Mouse (Mus musculus) limb, embryonic 14.5 days (tissue): ENCODE data around the gene Adcy10. TPM values are rescaled to one million over a fixed set of nuclear protein-coding genes. Genes with fewer than 3 reads are reported as not detected.

Source experiments
- ATAC-seq: fragments of 200-750 bp; cut with Nextera tagmentation; 2 replicates; pipeline ENCODE4 v1.8.0; 2017; ENCODE audit warnings: low read depth, moderate number of reproducible peaks, moderate TSS enrichment; ENCODE audit not compliant: low FRiP score
- DNase-seq: peaks from one replicate; pipeline ENCODE4 v3.0.0-alpha.2; 2015; ENCODE audit warnings: low spot score
- H3K27ac ChIP-seq: fragments of 300-500 bp; sonication (generic); replicated peaks from 2 replicates; pipeline ENCODE4 v1.5.1; 2014; ENCODE audit warnings: low read depth, mild to moderate bottlenecking, low read length, moderate library complexity, mixed read lengths
- H3K27me3 ChIP-seq: fragments of 300-500 bp; sonication (generic); 2 replicates; pipeline ENCODE4 v1.6.1; 2014; ENCODE audit warnings: low read length, mixed read lengths; ENCODE audit not compliant: control insufficient read depth, insufficient read depth
- H3K36me3 ChIP-seq: fragments of 300-500 bp; sonication (generic); 2 replicates; pipeline ENCODE4 v1.6.1; 2014; ENCODE audit warnings: mild to moderate bottlenecking, low read length, moderate library complexity, mixed read lengths; ENCODE audit not compliant: control insufficient read depth, insufficient read depth
- H3K4me1 ChIP-seq: fragments of 300-500 bp; sonication (generic); 2 replicates; pipeline ENCODE4 v1.6.1; 2014; ENCODE audit warnings: antibody characterized with exemption, low read length, mixed read lengths; ENCODE audit not compliant: control insufficient read depth, insufficient read depth
- H3K4me2 ChIP-seq: fragments of 300-500 bp; sonication (generic); replicated peaks from 2 replicates; pipeline ENCODE4 v1.6.1; 2014; ENCODE audit warnings: low read depth, mild to moderate bottlenecking, low read length, moderate library complexity; ENCODE audit not compliant: severe bottlenecking
- H3K4me3 ChIP-seq: fragments of 300-500 bp; sonication (generic); replicated peaks from 2 replicates; pipeline ENCODE4 v1.5.1; 2014; ENCODE audit warnings: low read length
- H3K9ac ChIP-seq: fragments of 300-500 bp; sonication (generic); 2 replicates; pipeline ENCODE4 v1.6.1; 2014; ENCODE audit warnings: mild to moderate bottlenecking, low read depth, low read length, moderate library complexity; ENCODE audit not compliant: severe bottlenecking
- H3K9me3 ChIP-seq: fragments of 300-500 bp; sonication (generic); 2 replicates; pipeline ENCODE4 v1.6.1; 2016; ENCODE audit warnings: low read length; ENCODE audit not compliant: control insufficient read depth
- POLR2A ChIP-seq: fragments of 200-500 bp; IDR thresholded peaks from 2 replicates; pipeline ENCODE4 v1.8.0; 2012; ENCODE audit warnings: inconsistent platforms, mild to moderate bottlenecking, moderate library complexity, borderline replicate concordance; ENCODE audit not compliant: insufficient read depth, insufficient read length; ENCODE audit errors: extremely low read depth
- WGBS: fragments of 180-500 bp; shearing (Covaris S2); extraction: QIAGEN DNeasy Blood & Tissue Kit; methylation state at CpG from one replicate; pipeline ENCODE4 v1.1.7; 2014; 5-methylcytosine and 5-hydroxymethylcytosine counted together
- polyA plus RNA-seq, 2 experiments: library from polyadenylated mRNA; depleted of rRNA in 1 of 2; stranded (reverse) in 1 of 2; unstranded in 1 of 2; fragments of >200 nt; fragmentation: Nextera tagmentation in 1 of 2; extraction: Ambion mirVana in 1 of 2; gene quantifications; 2 replicates each; pipeline versions ENCODE4 v1.2.1 to v1.2.3; 2012 to 2014

The Adcy10 gene
- polyA plus RNA-seq, 2 experiments, result 0.08 TPM; not detected in 1

- no peaks in the 10 kb centered on the region for H3K27me3 ChIP-seq
- DNase-seq, result no peak
- no peak for ATAC-seq
- H3K4me1 ChIP-seq, result no peaks in the 10 kb centered on the region
- 95% methylated on average over 3 of the region's 3 CpGs for WGBS
- no peaks in the 10 kb centered on the region for H3K36me3 ChIP-seq
- no peak overlapping the region for H3K9ac ChIP-seq
- no peak overlapping the region for H3K4me2 ChIP-seq
- peaks cover 5% of the 10 kb centered on the region; the same call in 1 of the 2 replicates for H3K9me3 ChIP-seq
- no peak overlapping the region for H3K4me3 ChIP-seq
- no peak overlapping the region for H3K27ac ChIP-seq
- TF ChIP-seq POLR2A, result no peak
Observed at GRCm38 (mm10) chr1:165581255-165581654, 96.3 kb downstream of the Adcy10 start.

GRCm38 (mm10) chr1:165583529-165584184 lies 98.7 kb downstream of the Adcy10 start:
- H3K9me3 ChIP-seq, result peaks cover 5% of the 10 kb centered on the region; the same call in 1 of the 2 replicates
- TF ChIP-seq POLR2A, result no peak
- H3K27me3 ChIP-seq, result no peaks in the 10 kb centered on the region
- no peaks in the 10 kb centered on the region for H3K36me3 ChIP-seq
- H3K4me1 ChIP-seq, result no peaks in the 10 kb centered on the region
- no peak overlapping the region for H3K4me3 ChIP-seq
- no peak overlapping the region for H3K4me2 ChIP-seq
- no peak overlapping the region for H3K27ac ChIP-seq
- no peak overlapping the region for H3K9ac ChIP-seq
- peak; percentile 76 for ATAC-seq
- DNase-seq, result peak; percentile 92
- WGBS, result 35% methylated on average over 12 of the region's 12 CpGs

GRCm38 (mm10) chr1:165585389-165586104 lies 100.6 kb downstream of the Adcy10 start:
- Histone ChIP-seq H3K36me3 (peaks cover 4% of the 10 kb centered on the region; the same call in 1 of the 2 replicates), H3K27ac (no peak overlapping the region)
- 61% methylated on average over 14 of the region's 14 CpGs for WGBS

DNA sequence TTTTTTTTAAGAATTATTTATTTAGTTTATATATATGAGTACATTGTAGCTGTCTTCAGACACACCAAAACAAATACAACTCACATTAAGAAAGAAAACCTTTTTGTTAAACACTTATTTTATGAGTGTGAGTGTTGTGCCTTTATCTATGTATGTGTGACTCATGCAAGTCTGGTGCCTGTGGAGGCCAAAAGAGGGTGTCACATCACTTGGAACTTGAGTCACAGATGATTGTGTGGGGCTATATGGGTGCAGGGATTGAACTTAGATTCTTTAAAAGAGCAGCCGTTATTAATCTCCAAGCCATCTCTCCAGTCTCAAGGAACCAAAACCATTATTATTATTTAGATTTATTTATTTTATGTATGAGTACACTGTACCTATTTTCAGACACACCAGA lies 101.4 kb downstream of the Adcy10 start:
- TF ChIP-seq POLR2A, result no peak
- no peak overlapping the region for H3K9ac ChIP-seq
- no peak for DNase-seq
- H3K4me2 ChIP-seq, result no peak overlapping the region
- ATAC-seq, result no peak
- no peaks in the 10 kb centered on the region for H3K4me1 ChIP-seq
- H3K27me3 ChIP-seq, result no peaks in the 10 kb centered on the region
- no peak overlapping the region for H3K27ac ChIP-seq
- no peaks in the 10 kb centered on the region for H3K9me3 ChIP-seq
- no peak overlapping the region for H3K4me3 ChIP-seq
- peaks cover 8% of the 10 kb centered on the region; the same call in 1 of the 2 replicates for H3K36me3 ChIP-seq
- WGBS, result 84% methylated on average over 1 of the region's 1 CpGs

More at GRCm38 (mm10) chr1:165585389-165586104, 100.6 kb downstream of the Adcy10 start:
- ATAC-seq (no peak), DNase-seq (no peak)
- H3K4me2 ChIP-seq, result no peak overlapping the region
- no peaks in the 10 kb centered on the region for H3K4me1 ChIP-seq
- no peak overlapping the region for H3K4me3 ChIP-seq
- H3K9me3 ChIP-seq, result no peaks in the 10 kb centered on the region
- TF ChIP-seq POLR2A, result no peak
- no peaks in the 10 kb centered on the region for H3K27me3 ChIP-seq
- no peak overlapping the region for H3K9ac ChIP-seq

GRCm38 (mm10) chr1:165587845-165588244 lies 102.9 kb downstream of the Adcy10 start:
- Histone ChIP-seq H3K4me2 (no peak overlapping the region), H3K27me3 (no peaks in the 10 kb centered on the region), H3K36me3 (peaks cover 23% of the 10 kb centered on the region), H3K9me3 (no peaks in the 10 kb centered on the region), H3K4me1 (no peaks in the 10 kb centered on the region), H3K9ac (no peak overlapping the region), H3K4me3 (no peak overlapping the region), H3K27ac (0 out of 2 replicates have a peak overlapping the region, but pooled peaks have one; percentile 33)
- no peak for DNase-seq
- ATAC-seq, result no peak
- TF ChIP-seq POLR2A, result no peak
- WGBS, result 20% methylated on average over 8 of the region's 8 CpGs
